Mouse (Mus musculus) limb, embryonic 13.5 days (tissue): ENCODE data around the gene Nfkbil1. TPM values are rescaled to one million over a fixed set of nuclear protein-coding genes. Genes with fewer than 3 reads are reported as not detected.

Experiments
- ATAC-seq: fragments of 200-750 bp; cut with Nextera tagmentation; 2 replicates; pipeline ENCODE4 v1.8.0; 2017; ENCODE audit warnings: low read depth, moderate number of reproducible peaks, moderate TSS enrichment; ENCODE audit not compliant: low FRiP score
- H3K27ac ChIP-seq: fragments of 300-500 bp; sonication (generic); 2 replicates; pipeline ENCODE4 v1.5.1; 2015; ENCODE audit warnings: inconsistent platforms, mild to moderate bottlenecking, moderate library complexity
- H3K27me3 ChIP-seq: fragments of 300-500 bp; sonication (generic); 2 replicates; pipeline ENCODE4 v1.6.1; 2015; ENCODE audit warnings: mild to moderate bottlenecking, inconsistent platforms
- H3K36me3 ChIP-seq: fragments of 300-500 bp; sonication (generic); 2 replicates; pipeline ENCODE4 v1.6.1; 2015; ENCODE audit warnings: inconsistent platforms, mild to moderate bottlenecking, moderate library complexity
- H3K4me1 ChIP-seq: fragments of 300-500 bp; sonication (generic); 2 replicates; pipeline ENCODE4 v1.6.1; 2015; ENCODE audit warnings: inconsistent platforms
- H3K4me2 ChIP-seq: fragments of 300-500 bp; sonication (generic); replicated peaks from 2 replicates; pipeline ENCODE4 v1.6.1; 2015; ENCODE audit warnings: inconsistent platforms, mild to moderate bottlenecking, moderate library complexity
- H3K4me3 ChIP-seq: fragments of 300-500 bp; sonication (generic); 2 replicates; pipeline ENCODE4 v1.5.1; 2015; ENCODE audit warnings: moderate library complexity, mild to moderate bottlenecking, inconsistent platforms
- H3K9ac ChIP-seq: fragments of 300-500 bp; sonication (generic); 2 replicates; pipeline ENCODE4 v1.6.1; 2015; ENCODE audit warnings: mild to moderate bottlenecking, inconsistent platforms
- H3K9me3 ChIP-seq: fragments of 300-500 bp; sonication (generic); 2 replicates; pipeline ENCODE4 v1.6.1; 2016; ENCODE audit warnings: inconsistent platforms
- WGBS: fragments of 180-500 bp; shearing (Covaris S2); methylation state at CpG from one replicate; pipeline ENCODE4 v1.1.7; 2015; 5-methylcytosine and 5-hydroxymethylcytosine counted together
- polyA plus RNA-seq: library from polyadenylated mRNA; unstranded; fragments of >200 nt; fragmentation: Nextera tagmentation; extraction: Ambion mirVana; gene quantifications from 2 replicates; pipeline ENCODE4 v1.2.1, GENCODE M21; 2015

Gene Nfkbil1
- polyA plus RNA-seq, 1 experiment from 2014 or later, result 12.2 TPM

GRCm38 (mm10) chr17:35209785-35210535 lies 25.6 kb downstream of the Nfkbil1 start:
- Histone ChIP-seq H3K9ac (no peak overlapping the region), H3K9me3 (no peaks in the 10 kb centered on the region), H3K36me3 (no peaks in the 10 kb centered on the region), H3K4me1 (no peaks in the 10 kb centered on the region), H3K4me2 (no peak overlapping the region), H3K4me3 (no peak overlapping the region), H3K27me3 (peaks cover 11% of the 10 kb centered on the region), H3K27ac (no peak overlapping the region)
- 82% methylated on average over 12 of the region's 12 CpGs for WGBS
- ATAC-seq, result no peak

- Histone ChIP-seq H3K4me3 (no peak overlapping the region), H3K4me1 (no peaks in the 10 kb centered on the region), H3K36me3 (no peaks in the 10 kb centered on the region), H3K27ac (no peak overlapping the region), H3K9me3 (no peaks in the 10 kb centered on the region), H3K27me3 (peaks cover 56% of the 10 kb centered on the region), H3K9ac (0 out of 2 replicates have a peak overlapping the region, but pooled peaks have one; percentile 13), H3K4me2 (no peak overlapping the region)
- no peak for ATAC-seq
- 54% methylated on average over 10 of the region's 10 CpGs for WGBS
Measured at GRCm38 (mm10) chr17:35205380-35205769, 30.2 kb downstream of the Nfkbil1 start.

GRCm38 (mm10) chr17:35204494-35205379 lies 30.9 kb downstream of the Nfkbil1 start, which contains the start of gene Lta:
TSS of gene Lta (minus strand) at chr17:35205351.
- H3K9me3 ChIP-seq, result no peaks in the 10 kb centered on the region
- H3K9ac ChIP-seq, result 0 out of 2 replicates have a peak within 1 kb of the TSS, but pooled peaks have one; percentile 13
- 24% methylated on average over 20 of the region's 20 CpGs for WGBS
- no peaks in the 10 kb centered on the region for H3K36me3 ChIP-seq
- H3K4me1 ChIP-seq, result no peaks in the 10 kb centered on the region
- H3K4me3 ChIP-seq, result no peak within 1 kb of the TSS
- peaks cover 60% of the 10 kb centered on the region for H3K27me3 ChIP-seq
- no peak within 1 kb of the TSS for H3K4me2 ChIP-seq
- no peak for ATAC-seq
- H3K27ac ChIP-seq, result no peak within 1 kb of the TSS

GRCm38 (mm10) chr17:35202442-35202841 lies 33.1 kb downstream of the Nfkbil1 start:
- Histone ChIP-seq H3K27ac (no peak overlapping the region), H3K4me2 (no peak overlapping the region), H3K9me3 (no peaks in the 10 kb centered on the region), H3K4me3 (no peak overlapping the region), H3K27me3 (peaks cover 78% of the 10 kb centered on the region), H3K4me1 (no peaks in the 10 kb centered on the region), H3K36me3 (no peaks in the 10 kb centered on the region), H3K9ac (no peak overlapping the region)
- WGBS, result 70% methylated on average over 4 of the region's 4 CpGs
- no peak for ATAC-seq

- H3K27me3 ChIP-seq, result peaks cover 84% of the 10 kb centered on the region
- no peak within 1 kb of the TSS for H3K27ac ChIP-seq
- 32% methylated on average over 13 of the region's 13 CpGs for WGBS
- no peak within 1 kb of the TSS for H3K9ac ChIP-seq
- no peak for ATAC-seq
- peak within 1 kb of the TSS; percentile 25; the same call in 1 of the 2 replicates for H3K4me2 ChIP-seq
- H3K36me3 ChIP-seq, result no peaks in the 10 kb centered on the region
- H3K4me3 ChIP-seq, result no peak within 1 kb of the TSS
- H3K4me1 ChIP-seq, result no peaks in the 10 kb centered on the region
- H3K9me3 ChIP-seq, result no peaks in the 10 kb centered on the region
Measured at GRCm38 (mm10) chr17:35201787-35202186, 33.8 kb downstream of the Nfkbil1 start, which contains the start of gene Tnf. TSS of gene Tnf (minus strand) at chr17:35202007.

GRCm38 (mm10) chr17:35201128-35201527 lies 34.5 kb downstream of the Nfkbil1 start:
- Histone ChIP-seq H3K4me2 (no peak overlapping the region), H3K36me3 (no peaks in the 10 kb centered on the region), H3K9me3 (no peaks in the 10 kb centered on the region), H3K9ac (no peak overlapping the region), H3K4me1 (peaks cover 2% of the 10 kb centered on the region), H3K27me3 (peaks cover 89% of the 10 kb centered on the region), H3K4me3 (no peak overlapping the region), H3K27ac (no peak overlapping the region)
- WGBS, result 71% methylated on average over 11 of the region's 11 CpGs
- no peak for ATAC-seq

GRCm38 (mm10) chr17:35200398-35200797 lies 35.2 kb downstream of the Nfkbil1 start:
- no peak overlapping the region for H3K4me3 ChIP-seq
- no peak overlapping the region for H3K4me2 ChIP-seq
- H3K9me3 ChIP-seq, result no peaks in the 10 kb centered on the region
- no peak overlapping the region for H3K9ac ChIP-seq
- H3K27ac ChIP-seq, result no peak overlapping the region
- WGBS, result 88% methylated on average over 11 of the region's 11 CpGs
- H3K27me3 ChIP-seq, result peaks cover 91% of the 10 kb centered on the region
- no peak for ATAC-seq
- no peaks in the 10 kb centered on the region for H3K36me3 ChIP-seq
- H3K4me1 ChIP-seq, result peaks cover 9% of the 10 kb centered on the region

- H3K9me3 ChIP-seq, result no peaks in the 10 kb centered on the region
- ATAC-seq, result no peak
- peaks cover 15% of the 10 kb centered on the region for H3K4me1 ChIP-seq
- H3K9ac ChIP-seq, result no peak overlapping the region
- no peaks in the 10 kb centered on the region for H3K36me3 ChIP-seq
- H3K4me2 ChIP-seq, result no peak overlapping the region
- no peak overlapping the region for H3K27ac ChIP-seq
- H3K4me3 ChIP-seq, result no peak overlapping the region
- peaks cover 93% of the 10 kb centered on the region for H3K27me3 ChIP-seq
- WGBS, result 20% methylated on average over 8 of the region's 8 CpGs
Measured at GRCm38 (mm10) chr17:35198946-35199345, 36.6 kb downstream of the Nfkbil1 start.

GRCm38 (mm10) chr17:35198029-35198428 lies 37.6 kb downstream of the Nfkbil1 start:
- Histone ChIP-seq H3K27me3 (peaks cover 91% of the 10 kb centered on the region), H3K4me1 (peaks cover 15% of the 10 kb centered on the region), H3K9me3 (no peaks in the 10 kb centered on the region), H3K4me2 (no peak overlapping the region), H3K27ac (no peak overlapping the region), H3K36me3 (no peaks in the 10 kb centered on the region), H3K9ac (no peak overlapping the region), H3K4me3 (no peak overlapping the region)
- no peak for ATAC-seq
- 63% methylated on average over 7 of the region's 7 CpGs for WGBS

- no peak overlapping the region for H3K4me3 ChIP-seq
- H3K27ac ChIP-seq, result no peak overlapping the region
- peaks cover 82% of the 10 kb centered on the region for H3K27me3 ChIP-seq
- no peaks in the 10 kb centered on the region for H3K9me3 ChIP-seq
- H3K9ac ChIP-seq, result no peak overlapping the region
- H3K4me1 ChIP-seq, result peaks cover 15% of the 10 kb centered on the region
- 33% methylated on average over 6 of the region's 6 CpGs for WGBS
- ATAC-seq, result no peak
- no peak overlapping the region for H3K4me2 ChIP-seq
- no peaks in the 10 kb centered on the region for H3K36me3 ChIP-seq
Measured at GRCm38 (mm10) chr17:35197126-35197525, 38.5 kb downstream of the Nfkbil1 start.

- no peak for ATAC-seq
- Histone ChIP-seq H3K27me3 (peaks cover 74% of the 10 kb centered on the region), H3K4me1 (peaks cover 15% of the 10 kb centered on the region), H3K36me3 (no peaks in the 10 kb centered on the region), H3K4me2 (peak overlapping the region; percentile 79), H3K9me3 (no peaks in the 10 kb centered on the region), H3K9ac (peak overlapping the region; percentile 64), H3K27ac (no peak overlapping the region), H3K4me3 (peak overlapping the region; percentile 47)
- WGBS, result 34% methylated on average over 9 of the region's 9 CpGs
Measured at GRCm38 (mm10) chr17:35196321-35196641, 39.3 kb downstream of the Nfkbil1 start.

- peak; percentile 85 for ATAC-seq
- Histone ChIP-seq H3K27me3 (peaks cover 69% of the 10 kb centered on the region), H3K27ac (no peak overlapping the region)
Measured at GRCm38 (mm10) chr17:35195631-35196320, 39.8 kb downstream of the Nfkbil1 start.

More at GRCm38 (mm10) chr17:35195631-35196320, 39.8 kb downstream of the Nfkbil1 start:
- Histone ChIP-seq H3K36me3 (no peaks in the 10 kb centered on the region), H3K4me2 (peak overlapping the region; percentile 79), H3K9me3 (no peaks in the 10 kb centered on the region), H3K9ac (peak overlapping the region; percentile 64), H3K4me1 (peaks cover 15% of the 10 kb centered on the region), H3K4me3 (peak overlapping the region; percentile 47)
- WGBS, result 1% methylated on average over 66 of the region's 66 CpGs
